In the genomic region with DNA sequence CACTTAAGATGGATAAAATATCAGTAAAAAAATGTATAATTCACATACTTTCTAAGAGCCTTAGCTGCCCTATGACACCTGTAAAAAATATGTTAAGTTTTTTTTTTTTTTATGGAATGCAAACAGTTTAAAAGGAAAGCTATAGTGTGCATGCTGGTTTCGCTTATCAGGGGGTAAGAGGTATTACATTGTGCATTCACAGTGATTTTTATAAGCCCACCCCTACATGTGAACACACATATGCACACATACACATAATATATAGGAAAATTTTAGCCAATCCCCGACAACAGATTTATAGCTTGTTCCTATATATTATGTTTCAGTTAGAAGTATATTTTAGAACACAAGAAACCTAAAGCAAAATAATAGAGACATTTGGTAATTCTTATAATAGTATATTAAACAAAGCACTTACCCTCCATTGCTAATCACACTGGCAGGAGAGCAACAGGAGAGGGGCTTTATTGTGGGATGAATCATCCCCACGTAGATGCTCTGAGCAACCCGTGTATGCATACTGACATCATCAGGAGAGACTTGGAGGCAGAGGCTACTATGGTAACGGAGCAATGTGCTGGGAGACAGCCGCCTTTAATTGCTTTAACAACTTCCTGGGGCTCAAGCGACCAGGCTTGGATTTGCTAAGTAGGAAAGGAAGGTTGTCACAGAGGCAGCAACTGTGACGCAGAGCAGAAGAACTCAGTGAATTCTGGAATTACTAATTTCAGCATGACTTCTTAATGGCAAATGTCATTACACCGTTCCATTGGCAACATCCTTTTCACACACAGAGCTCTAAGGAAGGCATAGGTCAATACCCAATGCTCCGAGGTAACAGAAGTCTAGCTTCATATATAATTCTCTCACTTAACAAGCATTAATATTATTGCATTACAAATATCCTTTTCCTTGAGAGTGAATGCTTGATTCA, we compare ENCODE assay signal across 7 mouse cellular contexts. TPM values are rescaled to one million over a fixed set of nuclear protein-coding genes. Genes with fewer than 3 reads are reported as not detected.
DNase-seq lines count a peak whose midpoint lies in the region; ATAC-seq lines count a peak whose summit lies in the region.

No protein-coding gene starts in this region.

- no peak overlapping the region for H3K4me3 ChIP-seq in embryonic facial prominence, embryonic 14.5 days (ENCODE audit: low read depth, low read length)
- H3K4me3 ChIP-seq in intestine, embryonic 16.5 days (ENCODE audit: low read length) = no peak overlapping the region
- peak overlapping the region; percentile 26 for H3K4me3 ChIP-seq in midbrain, embryonic 15.5 days

- H3K9me3 ChIP-seq in embryonic facial prominence, embryonic 14.5 days (ENCODE audit: control insufficient read depth, low read length) = no peaks in the 10 kb centered on the region
- no peaks in the 10 kb centered on the region for H3K9me3 ChIP-seq in intestine, embryonic 16.5 days (ENCODE audit: control insufficient read depth, low read length)
- H3K9me3 ChIP-seq in midbrain, embryonic 15.5 days = no peaks in the 10 kb centered on the region

- H3K27ac ChIP-seq in embryonic facial prominence, embryonic 14.5 days (replicated peaks; ENCODE audit: low read depth, low read length) = no peak overlapping the region
- no peak overlapping the region for H3K27ac ChIP-seq in intestine, embryonic 16.5 days (ENCODE audit: low read length)
- H3K27ac ChIP-seq in midbrain, embryonic 15.5 days = peak overlapping the region; percentile 85

- H3K4me2 ChIP-seq in embryonic facial prominence, embryonic 14.5 days (ENCODE audit: low read depth, low read length) = no peak overlapping the region
- H3K4me2 ChIP-seq in intestine, embryonic 16.5 days (ENCODE audit: low read depth, low read length) = no peak overlapping the region
- peak overlapping the region; percentile 39 for H3K4me2 ChIP-seq in midbrain, embryonic 15.5 days

- no peaks in the 10 kb centered on the region for H3K36me3 ChIP-seq in embryonic facial prominence, embryonic 14.5 days (ENCODE audit: control insufficient read depth, insufficient read depth, low read length)
- no peaks in the 10 kb centered on the region for H3K36me3 ChIP-seq in intestine, embryonic 16.5 days (ENCODE audit: control insufficient read depth, insufficient read depth, low read length)
- H3K36me3 ChIP-seq in midbrain, embryonic 15.5 days (replicated peaks) = no peaks in the 10 kb centered on the region

- H3K9ac ChIP-seq in embryonic facial prominence, embryonic 14.5 days (ENCODE audit: low read depth, low read length) = no peak overlapping the region
- no peak overlapping the region for H3K9ac ChIP-seq in intestine, embryonic 16.5 days (ENCODE audit: low read depth, low read length)
- peak overlapping the region; percentile 19; the same call in 1 of the 2 replicates for H3K9ac ChIP-seq in midbrain, embryonic 15.5 days

- H3K27me3 ChIP-seq in embryonic facial prominence, embryonic 14.5 days (replicated peaks; ENCODE audit: control insufficient read depth, insufficient read depth, low read length) = no peaks in the 10 kb centered on the region
- H3K27me3 ChIP-seq in intestine, embryonic 16.5 days (replicated peaks; ENCODE audit: control insufficient read depth, insufficient read depth, low read length) = no peaks in the 10 kb centered on the region
- H3K27me3 ChIP-seq in midbrain, embryonic 15.5 days (replicated peaks) = no peaks in the 10 kb centered on the region

- peak; percentile 93 for ATAC-seq in embryonic facial prominence, embryonic 14.5 days (ENCODE audit: low read depth)
- ATAC-seq in intestine, embryonic 16.5 days = peak; percentile 90
- ATAC-seq in midbrain, embryonic 15.5 days (replicated peaks) = peak; percentile 95

- H3K4me1 ChIP-seq in embryonic facial prominence, embryonic 14.5 days (ENCODE audit: control insufficient read depth, insufficient read depth, low read length) = no peaks in the 10 kb centered on the region; the same call in 1 of the 2 replicates
- H3K4me1 ChIP-seq in intestine, embryonic 16.5 days (ENCODE audit: control insufficient read depth, insufficient read depth, low read length) = 0 out of 2 replicates have a peak, but pooled peaks cover 4% of the 10 kb centered on the region
- peaks cover 27% of the 10 kb centered on the region for H3K4me1 ChIP-seq in midbrain, embryonic 15.5 days

- 23% methylated on average over 10 of the region's 10 CpGs for WGBS in embryonic facial prominence, embryonic 14.5 days
- WGBS in intestine, embryonic 16.5 days = 23% methylated on average over 10 of the region's 10 CpGs
- WGBS in midbrain, embryonic 15.5 days = 16% methylated on average over 10 of the region's 10 CpGs

- DNase-seq in brain, embryonic 18.5 days (ENCODE audit: low read depth, low spot score) = peak; percentile 63
- peak; percentile 81 for DNase-seq in embryonic facial prominence, embryonic 14.5 days (ENCODE audit: low spot score)
- no peak for DNase-seq in urinary bladder, postnatal 25 days (ENCODE audit: low spot score)
- no peak for DNase-seq in testis, postnatal 10 days (ENCODE audit: low spot score)
- no peak for DNase-seq in heart, adult 9 months (ENCODE audit: low spot score in 2 of 2)

RNA-seq across cellular contexts. Expression of a gene that starts 47.9 kb away (rescaled TPM):
- polyA plus RNA-seq in embryonic facial prominence, embryonic 14.5 days (2014; fragmentation: Nextera tagmentation; extraction: Ambion mirVana) = 47.1 and 50.1 TPM in 2 replicates
- polyA plus RNA-seq in intestine, embryonic 16.5 days (2015; fragmentation: Nextera tagmentation; extraction: Ambion mirVana) = 30.7 and 38.5 TPM in 2 replicates
- 35.8 and 40.7 TPM in 2 replicates for polyA plus RNA-seq in midbrain, embryonic 15.5 days (2015; fragmentation: Nextera tagmentation; extraction: Ambion mirVana)

Comparison
In these comparisons a context has a peak if more than half of its experiments do, and no peak if none do; other contexts are left out.
1. DNase-seq: peak in brain, embryonic 18.5 days (single experiment) and embryonic facial prominence, embryonic 14.5 days (single experiment); none in urinary bladder, postnatal 25 days (single experiment), testis, postnatal 10 days (single experiment) and heart, adult 9 months (0 of 2).
2. Peak in every context shown above with its lines, with median percentiles within 50 percentile points of each other: ATAC-seq.